Mouse (Mus musculus): ENCODE results near the gene Grik2.
"Not testable (repeated sequence)": the region's sequence is repeated elsewhere in the genome, so short reads cannot be mapped to it uniquely, and the experiment has no call there.

The Grik2 gene

GRCm38 (mm10) chr10:49647116-49647515 is 141.4 kb downstream of the Grik2 start:
- DNase-seq (ENCODE audit: low spot score) = no peak

GRCm38 (mm10) chr10:49639901-49640300 is 148.7 kb downstream of the Grik2 start:
- no peak for DNase-seq (ENCODE audit: low spot score)

- DNase-seq (ENCODE audit: low spot score) = no peak
Observed at GRCm38 (mm10) chr10:49623951-49624350, 164.6 kb downstream of the Grik2 start.

GRCm38 (mm10) chr10:49597652-49598051 is 190.9 kb downstream of the Grik2 start:
- DNase-seq (ENCODE audit: low spot score) = no peak

DNA sequence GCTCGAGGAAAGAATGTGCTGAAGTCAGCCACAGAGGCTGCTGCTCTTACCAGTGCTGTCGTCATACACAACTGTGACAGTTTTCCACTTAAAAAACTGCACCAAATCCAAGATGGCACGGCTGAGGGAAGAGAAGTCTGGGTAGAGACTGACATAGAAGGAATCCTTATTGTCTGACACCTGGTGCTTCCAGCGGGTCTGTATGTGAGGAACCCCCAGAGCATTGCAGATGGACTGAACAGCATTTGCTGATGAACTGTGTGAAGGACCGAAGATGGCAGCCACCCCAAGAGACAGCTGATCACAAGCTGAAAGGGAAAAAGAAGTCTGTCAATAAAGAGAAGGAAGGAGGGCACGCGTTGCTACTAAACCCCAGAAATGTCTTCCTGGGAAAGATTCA is 215.1 kb downstream of the Grik2 start:
- DNase-seq (ENCODE audit: low spot score) = no peak

- no peak for DNase-seq (ENCODE audit: low spot score)
Observed at GRCm38 (mm10) chr10:49559872-49560407, 228.6 kb downstream of the Grik2 start.

DNA sequence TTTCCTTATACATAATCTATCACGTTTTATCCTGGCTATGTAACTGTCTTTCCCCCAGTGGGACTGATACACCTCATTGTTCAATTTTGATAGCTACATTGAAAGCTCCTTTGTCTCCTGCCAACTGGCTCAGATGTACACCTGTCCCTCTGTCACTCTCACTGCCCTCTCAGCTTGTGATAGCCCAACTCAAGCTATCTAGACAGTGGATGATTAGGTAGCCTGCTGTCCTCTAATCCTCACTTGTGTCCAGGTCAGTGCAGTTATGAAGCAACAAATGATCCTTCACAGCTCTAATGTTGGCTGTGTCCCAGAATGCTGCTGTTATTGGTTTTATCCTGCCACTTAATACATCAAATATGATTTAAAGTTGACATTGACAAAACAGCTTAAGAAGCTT is 246.3 kb downstream of the Grik2 start:
- no peak for DNase-seq (ENCODE audit: low spot score)

GRCm38 (mm10) chr10:49519752-49520151 is 268.8 kb downstream of the Grik2 start:
- no peak for DNase-seq (ENCODE audit: low spot score)

- DNase-seq (ENCODE audit: low spot score) = no peak
Observed at GRCm38 (mm10) chr10:49500628-49501027, 287.9 kb downstream of the Grik2 start.

- no peak for DNase-seq (ENCODE audit: low spot score)
Observed at GRCm38 (mm10) chr10:49497302-49497701, 291.3 kb downstream of the Grik2 start.

- DNase-seq (ENCODE audit: low spot score) = no peak
Observed at GRCm38 (mm10) chr10:49481439-49481838, 307.1 kb downstream of the Grik2 start.

DNA sequence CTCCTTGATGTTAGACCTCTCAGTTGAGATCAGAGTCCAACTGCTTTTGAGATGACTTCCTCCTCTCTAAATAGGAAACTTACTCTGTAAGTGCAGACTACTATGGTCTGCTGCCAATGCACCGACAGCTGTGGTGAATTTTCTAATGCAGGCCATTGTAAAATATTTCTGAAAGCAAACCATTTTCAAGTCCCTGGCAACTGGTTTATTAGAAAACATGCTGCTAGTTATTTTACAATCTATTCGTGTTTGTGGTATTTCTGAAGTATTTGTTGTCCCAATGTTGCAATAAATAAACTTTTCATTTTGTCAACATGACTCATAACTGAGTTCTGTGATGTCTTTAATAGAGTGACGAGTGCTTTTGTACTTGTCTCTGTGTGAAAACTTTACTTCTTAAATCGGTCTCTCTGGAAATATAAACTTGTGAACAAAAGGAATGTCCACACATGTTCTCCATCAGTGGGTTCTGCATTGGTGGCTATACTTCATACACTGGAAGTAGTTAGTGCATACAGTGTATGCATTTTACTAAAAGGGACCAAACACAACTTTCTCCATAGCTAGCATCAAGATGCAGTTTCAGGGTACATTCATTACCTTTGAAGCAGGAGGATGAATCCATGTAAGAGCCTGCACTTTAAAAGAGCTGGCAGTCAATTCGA is 308.3 kb downstream of the Grik2 start:
- DNase-seq (ENCODE audit: low spot score) = no peak

- DNase-seq (ENCODE audit: low spot score) = no peak
Observed at GRCm38 (mm10) chr10:49473613-49474012, 315.0 kb downstream of the Grik2 start.

- DNase-seq (ENCODE audit: low spot score) = no peak
Observed at GRCm38 (mm10) chr10:49456791-49457190, 331.8 kb downstream of the Grik2 start.

- no peak for DNase-seq (ENCODE audit: low spot score)
Observed at GRCm38 (mm10) chr10:49453535-49453934, 335.0 kb downstream of the Grik2 start.

DNA sequence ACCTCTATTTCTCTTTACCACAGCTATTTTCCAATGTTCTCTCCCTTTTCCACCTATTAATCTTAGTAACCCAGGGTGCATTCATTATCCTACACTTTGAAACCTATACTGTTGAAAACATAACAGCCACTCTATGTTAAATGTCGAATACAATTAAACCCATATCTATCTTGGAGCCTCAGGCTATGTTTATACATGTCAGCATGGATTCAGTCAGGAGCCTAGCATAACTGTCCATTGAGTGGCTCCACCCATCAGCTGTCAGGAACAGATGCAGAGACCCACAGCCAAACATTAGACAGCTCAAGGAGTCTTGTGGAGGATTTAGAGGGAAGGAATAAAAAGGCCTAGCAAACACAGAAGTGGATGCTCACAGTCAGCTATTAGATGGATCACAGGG is 347.2 kb downstream of the Grik2 start:
- DNase-seq (ENCODE audit: low spot score) = no peak

GRCm38 (mm10) chr10:49437057-49437456 is 351.5 kb downstream of the Grik2 start:
- no peak for DNase-seq (ENCODE audit: low spot score)

DNA sequence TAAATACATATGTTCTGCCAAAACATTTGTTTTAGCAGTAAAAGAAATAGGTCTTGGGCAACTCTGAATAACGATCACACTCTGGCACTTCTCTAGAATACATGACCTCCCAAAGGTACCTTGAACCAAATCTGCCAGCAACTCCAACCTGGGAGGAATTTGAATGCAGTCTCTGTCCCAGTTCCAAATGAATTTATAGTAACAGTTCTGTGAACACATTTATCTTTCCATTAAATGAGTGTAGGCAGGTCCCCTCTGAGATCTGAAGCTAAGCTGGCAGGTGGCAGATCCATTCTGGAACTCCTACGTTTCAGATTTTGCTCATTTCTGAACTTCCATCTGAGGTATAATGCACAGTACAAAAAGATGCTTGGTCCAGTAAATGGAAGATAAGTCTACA is 352.3 kb downstream of the Grik2 start:
- DNase-seq (ENCODE audit: low spot score) = no peak

DNA sequence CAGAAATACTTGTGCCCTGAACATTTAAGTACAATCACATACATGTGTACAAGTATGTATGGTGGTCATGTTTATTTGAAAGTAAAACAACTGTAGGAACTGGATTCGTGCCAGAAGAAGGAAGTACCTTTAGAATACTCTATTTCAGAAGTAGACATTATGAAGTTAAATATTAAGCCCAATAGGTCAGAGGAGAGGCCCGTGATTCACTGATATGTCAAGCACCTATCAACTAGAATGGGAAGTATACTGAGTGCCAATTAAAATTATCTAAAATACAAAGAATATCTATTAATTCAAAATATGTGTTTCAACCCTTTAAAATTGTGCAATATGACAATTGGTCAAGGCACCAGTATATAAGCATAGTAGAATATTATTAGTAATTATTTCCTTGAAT is 355.7 kb downstream of the Grik2 start:
- DNase-seq (ENCODE audit: low spot score) = no peak

DNA sequence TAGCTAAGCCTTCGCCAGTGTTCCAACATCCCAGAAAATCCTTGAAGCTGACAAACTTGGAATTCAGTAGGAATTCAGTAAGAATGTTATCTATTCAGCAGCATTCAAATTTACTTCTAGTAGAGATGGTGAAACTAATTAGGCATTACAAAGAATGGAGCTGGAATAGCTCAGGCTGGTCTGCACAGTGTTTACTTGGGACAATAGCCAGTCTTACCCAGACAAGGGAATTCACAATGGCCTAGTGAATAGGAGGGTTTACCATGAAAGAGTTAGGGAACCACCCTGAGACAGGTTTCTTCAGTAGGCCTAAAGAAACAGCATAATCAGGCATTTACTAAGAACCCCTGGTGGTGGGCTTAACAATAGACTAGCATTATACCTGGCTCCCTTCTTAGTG is 371.4 kb downstream of the Grik2 start:
- not testable (repeated sequence) for DNase-seq (ENCODE audit: low spot score)

- no peak for DNase-seq (ENCODE audit: low spot score)
Observed at GRCm38 (mm10) chr10:49382996-49383395, 405.6 kb downstream of the Grik2 start.

DNA sequence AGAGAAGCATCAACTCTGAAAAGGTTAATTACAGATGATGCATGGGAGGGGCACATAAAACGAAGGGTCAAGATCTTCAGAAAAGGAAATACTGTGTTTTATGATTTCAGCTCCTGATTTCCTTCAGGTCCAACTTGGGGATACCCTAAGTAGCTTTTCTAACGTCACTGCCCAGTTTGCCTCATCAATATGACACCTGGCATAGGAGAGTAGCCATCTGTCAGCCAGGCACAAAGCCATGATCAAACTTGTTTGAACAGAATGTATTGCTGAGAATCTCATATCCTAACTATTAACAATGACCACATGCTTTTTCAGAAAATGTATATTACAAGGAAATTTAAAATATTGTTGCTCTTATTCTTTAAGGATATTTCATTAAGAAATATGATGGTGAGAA is 406.7 kb downstream of the Grik2 start:
- no peak for DNase-seq (ENCODE audit: low spot score)

- no peak for DNase-seq (ENCODE audit: low spot score)
Observed at GRCm38 (mm10) chr10:49368601-49369000, 420.0 kb downstream of the Grik2 start.

DNA sequence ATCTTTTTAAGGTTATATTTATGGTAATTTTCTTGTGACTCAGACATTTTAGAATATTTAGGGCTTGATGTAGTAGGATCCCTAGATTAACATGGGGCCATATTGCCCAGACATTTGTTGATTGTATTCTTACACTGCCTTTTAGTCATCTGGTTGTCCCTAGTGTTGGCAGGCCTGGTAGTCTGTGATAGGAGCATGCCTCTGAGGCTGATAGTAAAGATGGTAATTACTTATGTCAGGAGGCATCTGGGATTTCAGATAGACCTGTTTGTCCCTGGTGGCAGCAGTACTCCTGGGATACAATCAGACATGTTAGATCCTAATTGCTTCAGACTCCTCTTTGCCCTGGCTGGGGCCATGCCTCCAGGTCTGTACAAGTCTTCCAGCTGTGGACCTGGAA is 423.3 kb downstream of the Grik2 start:
- DNase-seq (ENCODE audit: low spot score) = no peak

Data from ovary, postnatal 10 days (tissue).